Mouse (Mus musculus): ENCODE measurements around the gene Sowaha.

Gene Sowaha

GRCm38 (mm10) chr11:53505026-53505663 is 25.1 kb upstream of the Sowaha start:
- DNase-seq (ENCODE audit: low read depth, low spot score), result peak; percentile 56

- DNase-seq (ENCODE audit: low read depth, low spot score), result no peak
Measured at GRCm38 (mm10) chr11:53504376-53504775, 24.3 kb upstream of the Sowaha start.

DNA sequence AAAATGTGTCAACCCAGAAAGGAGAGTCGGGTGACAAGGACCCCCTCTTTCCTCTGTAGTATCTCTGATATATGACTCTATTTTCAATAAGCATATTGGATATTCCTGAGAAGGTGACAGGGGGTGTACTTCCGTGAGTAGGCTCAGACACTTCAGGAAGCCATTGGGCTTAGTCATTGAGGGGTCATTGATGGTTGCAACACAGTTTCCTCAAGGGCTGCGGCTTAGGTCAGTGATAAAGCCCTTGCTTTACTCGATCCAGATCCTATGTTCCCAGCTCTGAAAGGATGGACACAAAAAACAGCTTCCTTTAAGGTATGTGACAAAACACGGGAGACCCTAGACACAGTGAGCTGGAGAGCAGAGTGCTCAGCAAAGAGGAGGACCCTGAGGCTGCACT is 23.7 kb upstream of the Sowaha start:
- DNase-seq (ENCODE audit: low read depth, low spot score), result no peak

- no peak for DNase-seq (ENCODE audit: low read depth, low spot score)
Measured at GRCm38 (mm10) chr11:53502039-53502765, 22.1 kb upstream of the Sowaha start.

DNA sequence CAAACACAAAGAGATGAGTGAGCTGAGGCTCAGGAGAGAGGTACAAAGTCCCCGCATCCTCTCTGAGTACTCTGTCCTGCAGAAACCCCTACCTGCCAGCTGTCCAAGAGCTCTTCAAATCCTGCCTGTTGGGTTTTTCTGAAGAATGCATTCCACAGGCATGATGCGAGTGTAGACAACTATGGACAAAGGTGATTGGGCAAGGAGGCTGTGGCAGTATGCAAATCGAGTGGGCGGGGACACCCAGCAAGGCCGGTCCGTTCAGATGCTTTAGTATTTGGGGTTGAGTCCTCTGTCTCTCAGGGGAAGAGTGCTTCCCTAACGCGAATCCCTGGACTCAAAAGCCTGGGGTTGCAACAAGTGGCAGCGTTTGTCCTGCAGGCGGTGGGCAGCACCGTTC is 20.5 kb upstream of the Sowaha start:
- no peak for DNase-seq (ENCODE audit: low read depth, low spot score)

DNA sequence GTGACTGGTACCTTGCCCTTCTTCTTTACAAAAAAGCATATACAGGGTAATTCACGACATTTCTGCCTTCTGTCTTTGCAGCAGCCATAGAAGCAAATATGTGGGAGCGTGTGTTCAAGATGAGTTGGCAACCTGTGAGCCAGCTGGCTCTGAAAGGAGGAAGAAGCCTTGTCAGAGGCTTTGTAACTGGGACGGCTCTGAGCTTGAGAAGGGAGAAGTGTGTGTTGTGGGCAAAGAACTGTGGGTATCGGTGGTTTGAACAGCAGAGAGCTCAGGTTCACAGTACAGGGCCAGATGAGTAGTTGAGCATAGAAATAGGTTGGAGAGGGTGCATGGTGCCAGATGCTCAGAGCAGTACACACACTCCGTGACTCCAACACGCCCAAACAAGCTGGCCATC is 16.9 kb upstream of the Sowaha start:
- no peak for DNase-seq (ENCODE audit: low read depth, low spot score)

DNA sequence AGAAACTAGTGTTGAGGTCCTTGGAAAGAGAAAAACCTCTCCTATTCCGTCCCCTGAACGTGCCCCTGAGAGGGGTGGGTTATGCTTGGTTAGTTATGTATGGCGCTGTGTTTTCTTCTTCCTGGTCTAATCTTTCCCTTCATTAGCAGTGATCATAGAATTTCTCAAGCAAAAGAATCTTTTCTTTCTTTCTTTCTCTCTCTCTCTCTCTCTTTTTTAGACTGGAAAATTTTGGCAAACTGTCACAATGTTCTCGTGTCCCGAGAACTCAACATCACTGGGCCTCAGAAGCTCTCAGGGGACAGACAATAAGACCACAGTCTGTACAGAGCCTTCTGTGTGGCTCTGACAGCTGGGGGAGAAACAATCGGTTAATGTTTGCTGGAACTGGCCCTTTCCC is 15.3 kb upstream of the Sowaha start:
- no peak for DNase-seq (ENCODE audit: low read depth, low spot score)

GRCm38 (mm10) chr11:53493243-53493955 is 13.3 kb upstream of the Sowaha start:
- DNase-seq (ENCODE audit: low read depth, low spot score), result no peak

DNA sequence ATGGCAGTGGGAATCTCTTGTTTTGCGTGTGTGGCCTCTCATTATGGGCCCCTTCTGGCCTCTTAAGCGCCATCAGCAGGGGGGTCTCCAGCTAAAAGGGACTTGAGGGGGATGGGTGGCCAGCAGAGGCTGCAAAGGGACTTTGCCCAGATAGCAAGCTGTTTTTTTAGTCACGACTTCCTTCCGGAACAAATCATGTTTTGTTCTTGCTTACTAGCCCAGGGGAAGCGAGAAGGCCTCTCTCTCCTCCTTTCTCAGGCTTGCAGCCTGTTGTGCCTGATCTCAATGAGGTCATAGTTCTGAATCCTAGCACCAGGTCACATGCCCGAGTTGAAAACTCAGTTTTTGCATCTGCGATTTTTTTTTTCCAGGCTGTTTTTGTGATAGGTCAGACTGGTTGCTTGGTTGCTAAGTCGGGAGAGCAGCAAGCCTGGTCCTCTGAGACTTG is 11.9 kb upstream of the Sowaha start:
- no peak for DNase-seq (ENCODE audit: low read depth, low spot score)

GRCm38 (mm10) chr11:53489421-53489820 is 9.3 kb upstream of the Sowaha start:
- DNase-seq (ENCODE audit: low read depth, low spot score), result no peak

- DNase-seq (ENCODE audit: low read depth, low spot score), result no peak
Measured at GRCm38 (mm10) chr11:53489007-53489406, 8.9 kb upstream of the Sowaha start.

DNA sequence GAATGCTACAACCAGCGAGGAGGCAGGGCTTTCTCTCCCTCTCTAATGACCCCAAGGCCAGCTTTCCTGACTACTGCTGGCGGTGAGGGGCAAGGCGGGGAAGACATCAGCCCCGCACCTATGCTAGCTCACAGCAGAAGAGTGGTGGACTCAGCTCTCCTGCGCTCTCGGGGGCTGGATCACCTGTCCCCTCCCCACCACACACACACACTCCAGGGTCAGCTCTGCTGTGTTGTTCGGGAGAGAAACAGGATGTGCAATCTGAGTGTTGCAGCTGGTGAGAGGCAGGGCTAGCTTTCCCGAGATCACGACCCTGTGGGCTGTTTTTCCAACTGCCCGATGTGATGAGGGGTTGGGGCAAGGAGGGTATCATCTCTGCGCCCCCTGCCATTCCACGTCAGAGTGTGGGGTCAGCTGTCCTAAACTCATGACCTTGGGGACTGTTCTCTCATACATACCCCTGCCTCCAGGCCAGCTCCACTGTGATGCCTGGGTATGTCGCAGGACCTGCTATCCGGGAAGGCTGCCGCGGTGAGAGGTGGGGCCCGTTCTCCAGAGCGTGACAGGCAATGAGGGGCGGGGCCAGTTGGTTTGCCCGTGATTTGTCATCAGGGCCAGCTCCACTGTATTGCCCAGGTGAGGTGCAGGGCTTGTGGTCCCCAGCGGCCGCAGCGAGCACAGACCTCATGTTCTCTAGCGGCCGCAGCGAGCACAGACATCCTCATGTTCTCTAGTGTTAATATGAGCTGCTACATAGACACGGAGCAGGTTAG is 6.9 kb upstream of the Sowaha start:
- no peak for DNase-seq (ENCODE audit: low read depth, low spot score)

- no peak for DNase-seq (ENCODE audit: low read depth, low spot score)
Measured at GRCm38 (mm10) chr11:53486351-53486750, 6.3 kb upstream of the Sowaha start.

GRCm38 (mm10) chr11:53485719-53486118 is 5.6 kb upstream of the Sowaha start:
- DNase-seq (ENCODE audit: low read depth, low spot score), result no peak

- no peak for DNase-seq (ENCODE audit: low read depth, low spot score)
Measured at GRCm38 (mm10) chr11:53483159-53483891, 3.3 kb upstream of the Sowaha start.

DNA sequence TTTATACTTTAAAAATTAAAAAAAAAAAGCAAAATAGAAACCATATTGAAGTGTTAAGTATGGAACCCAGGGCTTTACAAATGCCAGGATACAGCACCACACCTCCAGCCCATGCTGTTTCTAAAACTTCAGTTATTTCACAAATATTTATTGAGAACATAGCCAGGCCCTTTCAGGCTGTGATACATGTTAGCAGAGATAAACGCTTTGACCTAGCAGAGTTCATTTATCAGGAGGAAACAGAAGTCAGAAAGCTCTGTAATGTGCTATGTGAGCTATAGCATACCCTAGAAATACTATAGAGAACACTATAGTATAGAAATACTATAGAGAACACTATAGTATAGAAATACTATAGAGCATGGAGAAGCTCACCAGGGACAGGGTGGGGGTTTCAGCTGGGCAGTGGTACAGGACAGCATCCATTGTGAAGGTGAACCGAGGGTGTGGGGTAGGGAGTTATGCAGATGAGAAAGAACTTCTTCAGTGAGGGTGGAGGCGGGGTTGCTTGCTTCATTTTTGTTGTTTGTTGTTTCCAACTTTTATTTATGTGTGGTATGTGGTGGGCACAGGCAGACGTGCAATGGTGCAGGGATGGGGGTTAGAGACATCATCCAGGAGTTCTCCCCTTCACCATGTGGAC is 1.1 kb upstream of the Sowaha start:
- no peak for DNase-seq (ENCODE audit: low read depth, low spot score)

DNA sequence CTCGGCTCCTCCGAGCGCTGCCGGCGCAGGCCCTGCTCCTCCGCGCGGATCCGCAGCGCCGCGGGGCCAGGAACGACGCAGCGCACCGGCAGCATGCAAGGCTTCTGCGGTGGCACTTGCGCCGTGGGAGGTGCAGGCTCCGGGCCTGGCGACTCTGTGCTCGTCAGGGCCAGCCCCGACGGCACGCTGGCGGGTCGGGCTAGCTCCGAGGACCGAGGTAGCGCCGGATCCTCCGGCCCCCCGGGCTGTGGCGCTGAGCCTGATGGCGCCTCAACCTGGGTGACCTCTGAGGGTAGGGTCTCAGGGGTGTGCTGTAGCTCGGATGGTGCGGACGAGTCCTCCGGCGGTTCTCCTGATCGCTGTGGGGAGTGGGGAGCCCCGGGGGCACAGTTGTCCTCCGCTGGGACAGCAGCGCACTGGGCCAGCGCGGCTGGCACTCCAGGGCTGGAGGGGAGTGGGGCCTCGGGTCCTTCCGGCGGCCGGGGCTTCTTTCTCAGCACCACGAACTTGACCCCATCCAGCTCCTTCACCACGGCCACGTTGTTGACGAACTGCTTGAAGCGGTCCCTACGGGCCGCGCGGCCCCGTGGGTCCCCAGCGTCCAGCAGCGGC is 797 bp downstream of the Sowaha start:
- no peak for DNase-seq (ENCODE audit: low read depth, low spot score)

- no peak for DNase-seq (ENCODE audit: low read depth, low spot score)
Measured at GRCm38 (mm10) chr11:53478383-53479170, 1.5 kb downstream of the Sowaha start.

DNA sequence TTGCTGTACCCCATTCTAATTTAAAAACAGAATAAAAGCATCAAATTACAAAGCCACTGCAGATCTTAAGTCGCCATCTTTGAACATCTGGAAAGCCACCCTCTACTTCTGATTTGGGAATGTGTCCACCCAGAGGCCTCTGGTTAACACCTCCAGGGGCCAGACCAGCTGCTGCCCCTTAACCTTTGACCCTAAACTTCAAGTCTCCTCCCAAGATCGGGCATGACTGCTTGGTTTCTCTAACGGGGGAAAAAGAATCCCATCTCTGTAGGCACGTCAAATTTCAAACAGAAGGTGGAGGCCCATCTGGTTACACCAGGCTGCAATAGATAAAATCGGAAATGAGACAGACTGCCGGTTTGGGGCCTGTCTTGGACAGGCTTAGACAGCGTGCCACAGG is 2.2 kb downstream of the Sowaha start:
- no peak for DNase-seq (ENCODE audit: low read depth, low spot score)

GRCm38 (mm10) chr11:53475620-53476019 is 4.5 kb downstream of the Sowaha start:
- no peak for DNase-seq (ENCODE audit: low read depth, low spot score)
